Mouse (Mus musculus) erythroblast, embryonic 14.5 days (primary cell): ENCODE results near the gene Gatd1.

Experiments used
- GATA1 ChIP-seq: IDR thresholded peaks from 2 replicates; pipeline ENCODE4 v1.6.1; 2012; ENCODE audit warnings: low read length, inconsistent platforms, mixed read lengths
- TAL1 ChIP-seq: IDR thresholded peaks from 3 replicates; pipeline ENCODE4 v1.6.1; 2012; ENCODE audit warnings: low read length, inconsistent platforms, mixed read lengths

DNA sequence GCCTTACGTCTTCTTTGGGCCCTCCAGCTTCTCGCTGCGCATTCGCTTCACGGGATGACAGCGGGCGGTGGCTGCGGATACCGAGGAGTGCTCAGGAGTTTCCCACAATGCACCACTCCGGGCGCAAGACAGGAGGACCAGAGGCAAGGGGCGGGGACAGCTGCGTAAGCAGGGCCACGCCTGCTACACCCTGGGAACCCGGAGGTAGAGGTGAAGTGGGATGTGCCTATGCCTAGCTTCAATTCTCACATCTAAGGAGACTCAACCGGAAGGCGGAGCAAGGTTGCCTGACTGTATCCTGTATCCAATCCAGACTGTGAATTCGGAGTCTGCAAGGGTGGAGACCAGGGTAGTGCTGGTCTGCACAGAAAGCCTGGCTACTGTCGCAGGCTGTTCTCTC, 15.4 kb upstream of the Gatd1 start, which contains the start of gene Cend1:
- TF ChIP-seq TAL1 (no peak), GATA1 (no peak)
